Mouse (Mus musculus) fat pad, adult 2 months (tissue): ENCODE results near the gene BC107364.
"Not testable (repeated sequence)": the region's sequence is repeated elsewhere in the genome, so short reads cannot be mapped to it uniquely, and the experiment has no call there.

Experiments
- DNase-seq: peaks from one replicate; pipeline ENCODE4 v3.0.0-alpha.2; 2011; ENCODE audit warnings: low read depth, low spot score; ENCODE audit errors: extremely low read depth

Gene BC107364

GRCm38 (mm10) chr3:96458008-96458407 is 5.9 kb upstream of the BC107364 start:
- DNase-seq: not testable (repeated sequence)

- not testable (repeated sequence) for DNase-seq
These were observed 847 bp downstream of the BC107364 start for GRCm38 (mm10) chr3:96451181-96451737.

- not testable (repeated sequence) for DNase-seq
These were observed 1.6 kb downstream of the BC107364 start for GRCm38 (mm10) chr3:96450586-96450896.

GRCm38 (mm10) chr3:96449762-96450585 is 2.1 kb downstream of the BC107364 start:
- DNase-seq: not testable (repeated sequence)

GRCm38 (mm10) chr3:96445436-96445835 is 6.7 kb downstream of the BC107364 start:
- DNase-seq: no peak

- DNase-seq: no peak
These were observed 11.5 kb downstream of the BC107364 start for GRCm38 (mm10) chr3:96440578-96440977.

GRCm38 (mm10) chr3:96435557-96436091 is 16.5 kb downstream of the BC107364 start:
- DNase-seq: no peak

GRCm38 (mm10) chr3:96432207-96432606 is 19.9 kb downstream of the BC107364 start:
- no peak for DNase-seq

GRCm38 (mm10) chr3:96429819-96430132 is 22.3 kb downstream of the BC107364 start:
- DNase-seq: no peak

- DNase-seq: no peak
These were observed 22.9 kb downstream of the BC107364 start for GRCm38 (mm10) chr3:96428941-96429818.

GRCm38 (mm10) chr3:96427761-96428462 is 24.2 kb downstream of the BC107364 start:
- DNase-seq: no peak

- DNase-seq: no peak
These were observed 24.8 kb downstream of the BC107364 start for GRCm38 (mm10) chr3:96427311-96427710.

GRCm38 (mm10) chr3:96426268-96426667 is 25.8 kb downstream of the BC107364 start:
- no peak for DNase-seq

- DNase-seq: not testable (repeated sequence)
These were observed 27.7 kb downstream of the BC107364 start for GRCm38 (mm10) chr3:96424447-96424846.

GRCm38 (mm10) chr3:96423889-96424288 is 28.2 kb downstream of the BC107364 start:
- no peak for DNase-seq

GRCm38 (mm10) chr3:96420796-96421195 is 31.3 kb downstream of the BC107364 start:
- DNase-seq: no peak

GRCm38 (mm10) chr3:96418902-96419301 is 33.2 kb downstream of the BC107364 start:
- not testable (repeated sequence) for DNase-seq

- no peak for DNase-seq
These were observed 34.0 kb downstream of the BC107364 start for GRCm38 (mm10) chr3:96417850-96418815.

- DNase-seq: peak; percentile 68
These were observed 35.5 kb downstream of the BC107364 start for GRCm38 (mm10) chr3:96416595-96416994.

- no peak for DNase-seq
These were observed 36.0 kb downstream of the BC107364 start for GRCm38 (mm10) chr3:96416056-96416455.
